Mouse (Mus musculus) lung, adult 2 months (tissue): ENCODE results near the gene Aldh1b1. TPM values are rescaled to one million over a fixed set of nuclear protein-coding genes. Genes with fewer than 3 reads are reported as not detected.

Experiments used
- DNase-seq: peaks from one replicate; pipeline ENCODE4 v3.0.0; 2022
- H3K4me1 ChIP-seq: fragments of 200-500 bp; 2 replicates; pipeline ENCODE4 v1.6.1; 2011; ENCODE audit warnings: low read length; ENCODE audit not compliant: control insufficient read depth, insufficient read depth
- H3K4me3 ChIP-seq: fragments of 200-500 bp; replicated peaks from 2 replicates; pipeline ENCODE3; 2011; ENCODE audit warnings: low read depth, mild to moderate bottlenecking, control low read depth, low read length; ENCODE audit errors: extremely low read depth
- CTCF ChIP-seq: fragments of 200-500 bp; IDR thresholded peaks from 2 replicates; pipeline ENCODE4 v1.5.1; 2011; ENCODE audit warnings: mild to moderate bottlenecking, low read length, control low read depth; ENCODE audit not compliant: insufficient read depth
- POLR2A ChIP-seq: fragments of 200-500 bp; IDR thresholded peaks from 2 replicates; pipeline ENCODE4 v1.6.1; 2011; ENCODE audit warnings: low read depth, mild to moderate bottlenecking, control low read depth, low read length, borderline replicate concordance; ENCODE audit errors: extremely low read depth
- WGBS: fragments of 180-500 bp; shearing (Covaris S2); methylation state at CpG from one replicate; pipeline ENCODE4 v1.1.7; 2018; 5-methylcytosine and 5-hydroxymethylcytosine counted together
- polyA plus RNA-seq: library from polyadenylated mRNA; depleted of rRNA; stranded (reverse); fragments of >200 nt; gene quantifications from 2 replicates; pipeline ENCODE4 v1.2.3, GENCODE M21; 2012

Aldh1b1 gene
- polyA plus RNA-seq, 1 experiment, result 3.9 TPM

DNA sequence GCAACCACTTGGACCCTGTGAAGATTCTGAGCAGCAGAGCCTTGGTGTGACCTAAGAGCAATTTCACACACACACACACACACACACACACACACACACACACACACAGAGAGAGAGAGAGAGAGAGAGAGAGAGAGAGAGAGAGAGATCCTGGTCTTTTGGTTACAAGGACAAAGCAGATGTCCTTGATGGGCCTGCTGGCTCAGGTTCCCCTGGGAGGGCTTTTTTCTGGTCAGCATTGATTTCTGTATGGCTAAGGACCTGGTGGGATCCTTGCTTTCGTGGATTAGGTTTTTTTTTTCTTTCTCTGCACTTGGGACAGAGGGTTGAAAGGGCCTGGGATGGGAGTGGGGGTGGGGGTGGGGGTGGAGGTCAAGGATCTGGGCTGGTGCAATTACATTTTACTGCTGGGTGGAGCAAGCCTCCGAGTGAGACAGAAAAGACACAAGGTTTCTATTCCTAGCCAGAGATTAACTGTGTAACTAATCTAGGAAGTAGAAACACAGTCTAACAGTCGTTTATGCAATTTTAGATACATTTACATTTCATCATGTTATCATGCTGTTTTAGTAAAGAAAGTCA, 1.2 kb downstream of the Aldh1b1 start:
- no peak for DNase-seq
- WGBS, result 50% methylated on average over 3 of the region's 3 CpGs
- peaks cover 2% of the 10 kb centered on the region; the same call in 1 of the 2 replicates for H3K4me1 ChIP-seq
- TF ChIP-seq POLR2A (no peak), CTCF (no peak)
- H3K4me3 ChIP-seq, result no peak overlapping the region

- Histone ChIP-seq H3K4me1 (peaks cover 2% of the 10 kb centered on the region; the same call in 1 of the 2 replicates), H3K4me3 (no peak overlapping the region)
- no peak for TF ChIP-seq POLR2A
- no peak for TF ChIP-seq CTCF
- DNase-seq, result no peak
- 95% methylated on average over 14 of the region's 14 CpGs for WGBS
Measured at GRCm38 (mm10) chr4:45802900-45803299, 4.1 kb downstream of the Aldh1b1 start.

DNA sequence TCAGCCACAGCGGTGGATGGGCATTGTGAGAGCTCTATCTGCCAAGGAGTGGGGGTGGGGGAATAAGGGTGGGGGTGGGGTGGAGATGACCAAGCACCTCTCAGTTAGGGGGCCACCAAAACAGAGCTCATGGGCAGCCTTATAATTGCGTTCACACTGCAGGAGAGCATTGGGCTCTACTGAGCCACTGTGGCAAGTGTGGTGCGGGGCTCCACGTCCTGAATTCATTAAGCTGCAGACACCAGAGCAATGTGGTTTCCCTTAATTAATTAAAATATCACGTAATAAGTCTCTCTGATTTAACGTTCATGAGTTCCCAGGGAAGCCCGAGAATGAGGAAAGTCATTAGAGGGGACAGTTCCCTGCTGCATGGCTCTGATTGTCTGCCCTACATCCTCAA, 9.2 kb downstream of the Aldh1b1 start:
- DNase-seq, result no peak
- Histone ChIP-seq H3K4me1 (no peaks in the 10 kb centered on the region), H3K4me3 (no peak overlapping the region)
- TF ChIP-seq CTCF (no peak), POLR2A (no peak)
- 57% methylated on average over 7 of the region's 7 CpGs for WGBS

- Histone ChIP-seq H3K4me1 (no peaks in the 10 kb centered on the region), H3K4me3 (no peak overlapping the region)
- TF ChIP-seq POLR2A (no peak), CTCF (no peak)
- WGBS, result 28% methylated on average over 8 of the region's 8 CpGs
- no peak for DNase-seq
Measured at GRCm38 (mm10) chr4:45811250-45811649, 12.4 kb downstream of the Aldh1b1 start.

- TF ChIP-seq CTCF (0 out of 2 replicates have a peak, but pooled peaks have one; percentile 0), POLR2A (no peak)
- Histone ChIP-seq H3K4me1 (no peaks in the 10 kb centered on the region), H3K4me3 (no peak overlapping the region)
- 49% methylated on average over 7 of the region's 7 CpGs for WGBS
- DNase-seq, result peak; percentile 19
Measured at GRCm38 (mm10) chr4:45815542-45815941, 16.7 kb downstream of the Aldh1b1 start.

DNA sequence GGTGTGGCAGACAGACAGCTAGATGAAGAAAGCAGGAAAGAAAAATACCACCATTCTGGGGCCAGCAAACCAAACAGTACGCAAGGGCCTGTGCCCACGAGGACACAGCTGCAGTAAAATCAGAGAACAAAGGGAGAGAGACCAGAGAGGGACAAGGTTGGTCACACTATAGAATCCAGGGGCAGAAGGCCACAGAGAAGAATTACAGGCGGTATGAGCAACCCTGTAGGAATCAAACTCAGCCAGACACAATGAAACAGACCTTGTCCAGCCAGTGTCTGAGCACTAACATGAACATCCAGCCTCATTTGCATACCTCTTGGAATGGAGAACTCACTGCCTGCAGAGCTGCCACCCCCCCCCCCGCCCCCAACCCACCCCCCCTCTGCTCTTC, 20.0 kb downstream of the Aldh1b1 start:
- DNase-seq, result no peak
- 36% methylated on average over 4 of the region's 4 CpGs for WGBS
- TF ChIP-seq CTCF (no peak), POLR2A (no peak)
- Histone ChIP-seq H3K4me3 (no peak overlapping the region), H3K4me1 (no peaks in the 10 kb centered on the region)

DNA sequence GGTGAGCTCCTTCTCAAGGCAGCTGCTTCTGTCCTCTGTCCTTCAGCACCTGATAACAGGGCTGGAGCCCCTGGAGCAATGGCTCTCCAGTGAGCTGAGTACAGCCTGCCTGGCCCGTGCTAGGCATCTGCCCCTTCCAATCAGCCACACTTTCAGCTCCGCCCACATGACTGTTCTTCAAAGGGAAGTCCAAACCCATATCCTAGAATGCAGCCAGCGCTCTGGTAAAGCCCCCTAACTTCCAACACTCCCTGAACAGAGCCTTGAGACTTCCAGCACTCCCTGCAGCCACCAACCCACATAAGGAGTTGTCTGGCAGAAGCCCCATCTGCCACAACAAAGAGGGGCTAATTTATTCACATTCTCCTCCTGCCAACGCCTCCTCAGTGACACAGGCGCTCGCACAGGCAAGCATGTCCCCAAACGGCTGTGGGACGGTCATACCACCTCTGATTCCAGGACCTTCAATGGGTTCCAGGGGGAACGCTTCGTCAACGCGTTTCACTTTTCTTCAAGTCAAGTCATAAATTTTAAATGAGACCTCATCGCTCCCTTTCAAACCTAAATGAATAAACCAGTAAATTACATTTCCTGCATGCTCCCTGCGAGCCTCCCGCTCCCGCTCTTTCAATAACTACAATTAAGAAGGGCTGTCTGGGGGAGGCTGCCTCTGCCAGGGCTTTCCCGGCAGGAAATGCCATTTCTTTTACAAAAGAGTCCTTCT, 20.5 kb downstream of the Aldh1b1 start:
- Histone ChIP-seq H3K4me1 (no peaks in the 10 kb centered on the region), H3K4me3 (no peak overlapping the region)
- DNase-seq, result peak; percentile 5
- TF ChIP-seq POLR2A, result no peak
- WGBS, result 2% methylated on average over 17 of the region's 17 CpGs

DNA sequence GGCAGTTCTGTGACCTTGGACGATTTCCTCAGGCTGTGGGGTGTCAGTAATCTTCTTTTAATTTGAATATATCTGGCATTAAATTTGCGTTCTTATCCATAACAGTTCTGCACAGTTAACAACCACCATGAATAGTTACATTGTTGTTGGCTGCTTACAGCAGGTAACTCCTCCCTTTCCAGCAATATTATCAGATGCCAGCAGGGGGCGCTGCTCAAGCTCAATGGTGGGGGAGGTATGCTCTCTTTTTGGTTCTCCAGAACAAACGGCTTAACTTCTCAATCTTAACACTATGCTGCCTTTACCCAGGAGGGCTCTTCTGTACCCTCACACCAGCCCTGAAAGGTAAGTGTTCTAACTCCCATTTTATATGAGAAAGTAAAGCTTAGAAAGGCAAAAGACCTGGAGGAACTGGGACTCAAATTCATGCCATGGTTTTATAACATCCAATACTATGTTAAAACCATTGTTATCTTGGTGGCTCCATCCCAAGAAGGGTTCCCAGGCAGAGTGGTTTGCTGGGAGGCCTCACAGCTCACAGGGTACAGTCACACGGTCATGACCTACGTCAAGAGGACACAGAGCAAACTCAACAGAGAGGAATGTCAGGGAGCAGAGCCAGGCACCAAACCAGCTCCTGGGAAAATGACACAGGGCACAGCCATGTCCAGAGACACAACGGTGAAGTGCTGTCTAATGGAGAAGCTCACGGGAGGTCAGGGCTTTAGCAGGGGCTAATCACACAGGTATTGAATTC, 21.4 kb downstream of the Aldh1b1 start:
- DNase-seq, result peak; percentile 46
- TF ChIP-seq CTCF (peak; percentile 66), POLR2A (no peak)
- 35% methylated on average over 8 of the region's 8 CpGs for WGBS
- no peaks in the 10 kb centered on the region for H3K4me1 ChIP-seq
- no peak overlapping the region for H3K4me3 ChIP-seq

GRCm38 (mm10) chr4:45821995-45822394, 23.2 kb downstream of the Aldh1b1 start:
- WGBS, result 65% methylated on average over 3 of the region's 3 CpGs
- no peaks in the 10 kb centered on the region for H3K4me1 ChIP-seq
- TF ChIP-seq POLR2A (no peak), CTCF (no peak)
- H3K4me3 ChIP-seq, result no peak overlapping the region
- no peak for DNase-seq
